Mouse (Mus musculus) forebrain, embryonic 10.5 days (tissue): ENCODE measurements at regions not wholly inside any gene's neighbourhood (a gene's known extent, or its start where the extent isn't known, plus 50 kb on each side); places are given as distances from the start of the nearest gene placed in this dataset.

Experiments used
- DNase-seq: peaks from one replicate; pipeline ENCODE4 v3.0.0-alpha.2; 2017; ENCODE audit warnings: low spot score; ENCODE audit errors: extremely low spot score
- H3K27ac ChIP-seq: fragments of 300-500 bp; sonication (generic); 2 replicates; pipeline ENCODE4 v1.5.1; 2016; ENCODE audit warnings: mild to moderate bottlenecking
- H3K27me3 ChIP-seq: fragments of 300-500 bp; sonication (generic); 2 replicates; pipeline ENCODE4 v1.6.1; 2016; ENCODE audit warnings: mild to moderate bottlenecking; ENCODE audit not compliant: poor library complexity, severe bottlenecking
- H3K36me3 ChIP-seq: fragments of 300-500 bp; sonication (generic); replicated peaks from 2 replicates; pipeline ENCODE4 v1.6.1; 2016; ENCODE audit warnings: mild to moderate bottlenecking, moderate library complexity
- H3K4me1 ChIP-seq: fragments of 300-500 bp; sonication (generic); 2 replicates; pipeline ENCODE4 v1.6.1; 2016
- H3K4me3 ChIP-seq: fragments of 300-500 bp; sonication (generic); 2 replicates; pipeline ENCODE4 v1.5.1; 2016; ENCODE audit warnings: mild to moderate bottlenecking, moderate library complexity
- H3K9me3 ChIP-seq: fragments of 300-500 bp; sonication (generic); 2 replicates; pipeline ENCODE4 v1.6.1; 2016; ENCODE audit warnings: mild to moderate bottlenecking, moderate library complexity
- WGBS: fragments of 180-500 bp; shearing (Covaris S2); methylation state at CpG from one replicate; pipeline ENCODE4 v1.1.7; 2016; 5-methylcytosine and 5-hydroxymethylcytosine counted together

- no peaks in the 10 kb centered on the region for H3K27me3 ChIP-seq
- no peak overlapping the region for H3K27ac ChIP-seq
- 83% methylated on average over 5 of the region's 5 CpGs for WGBS
- peaks cover 3% of the 10 kb centered on the region; the same call in 1 of the 2 replicates for H3K4me1 ChIP-seq
- DNase-seq, result no peak
- no peaks in the 10 kb centered on the region for H3K36me3 ChIP-seq
- H3K9me3 ChIP-seq, result no peaks in the 10 kb centered on the region
- H3K4me3 ChIP-seq, result no peak overlapping the region
Measured at GRCm38 (mm10) chr2:171242356-171242755, 510.7 kb downstream of the Dok5 start.

DNA sequence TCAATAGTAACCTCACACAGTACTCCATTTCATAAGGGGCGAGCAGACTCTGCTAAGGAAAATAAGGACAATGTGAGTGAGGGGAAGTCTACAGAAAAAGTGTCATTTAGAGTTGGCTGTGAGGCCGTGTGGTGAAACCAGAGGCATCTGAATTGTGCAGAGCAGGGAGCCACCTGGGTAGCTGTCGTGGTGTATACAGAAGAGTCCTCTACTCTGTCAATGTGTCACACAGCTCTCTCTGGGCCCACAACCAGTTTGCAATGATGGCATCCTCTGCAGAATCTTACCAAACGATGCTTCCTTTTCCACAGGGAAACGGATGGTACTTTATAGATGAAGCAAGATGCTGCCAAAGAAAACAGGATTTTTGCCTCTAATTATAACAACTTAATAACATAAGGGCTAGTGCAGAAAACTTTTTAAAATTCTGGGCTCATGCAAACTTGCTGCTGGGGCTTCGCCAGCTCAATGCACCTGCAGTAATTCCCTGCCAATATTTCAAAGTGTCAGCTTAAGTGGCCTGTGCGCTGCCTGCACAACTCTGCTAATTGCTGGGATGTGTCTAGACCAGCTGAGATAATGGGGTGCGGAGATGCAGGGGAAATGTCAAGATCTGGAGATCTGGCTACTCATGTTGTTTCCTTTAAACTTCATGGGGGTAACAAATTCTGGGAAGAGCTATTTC lies 505.8 kb downstream of the Dok5 start:
- DNase-seq, result no peak
- Histone ChIP-seq H3K4me1 (no peaks in the 10 kb centered on the region), H3K27me3 (no peaks in the 10 kb centered on the region), H3K9me3 (no peaks in the 10 kb centered on the region), H3K36me3 (no peaks in the 10 kb centered on the region), H3K4me3 (no peak overlapping the region), H3K27ac (no peak overlapping the region)
- 82% methylated on average over 8 of the region's 8 CpGs for WGBS

DNA sequence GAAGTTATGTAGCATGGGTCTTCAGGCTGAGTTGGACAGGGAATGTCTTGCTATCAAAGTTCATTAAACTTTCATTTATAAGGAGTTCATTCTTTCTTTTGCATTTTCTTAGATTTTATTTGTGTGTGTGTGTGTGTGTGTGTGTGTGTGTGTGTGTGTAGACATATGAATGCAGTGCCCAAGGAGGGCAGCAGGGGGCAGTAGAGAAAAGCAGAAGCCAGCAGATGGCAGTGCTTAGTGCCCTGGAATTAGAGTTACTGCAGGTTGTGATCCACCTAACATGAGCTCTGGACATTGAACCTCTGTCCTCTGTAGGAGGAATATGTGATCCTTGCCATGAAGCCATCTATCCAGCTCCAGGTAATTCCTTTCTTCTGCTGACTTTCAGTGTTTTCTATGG lies 501.2 kb downstream of the Dok5 start:
- Histone ChIP-seq H3K27ac (no peak overlapping the region), H3K4me1 (peaks cover 5% of the 10 kb centered on the region; the same call in 1 of the 2 replicates), H3K9me3 (no peaks in the 10 kb centered on the region), H3K36me3 (no peaks in the 10 kb centered on the region), H3K27me3 (no peaks in the 10 kb centered on the region), H3K4me3 (no peak overlapping the region)
- DNase-seq, result no peak

- WGBS, result 85% methylated on average over 7 of the region's 7 CpGs
- no peak overlapping the region for H3K4me3 ChIP-seq
- no peaks in the 10 kb centered on the region for H3K9me3 ChIP-seq
- no peak for DNase-seq
- H3K27ac ChIP-seq, result no peak overlapping the region
- no peaks in the 10 kb centered on the region for H3K36me3 ChIP-seq
- no peaks in the 10 kb centered on the region for H3K27me3 ChIP-seq
- peaks cover 5% of the 10 kb centered on the region; the same call in 1 of the 2 replicates for H3K4me1 ChIP-seq
Measured at GRCm38 (mm10) chr2:171231288-171232050, 499.9 kb downstream of the Dok5 start.

GRCm38 (mm10) chr2:171230536-171230935 lies 498.9 kb downstream of the Dok5 start:
- Histone ChIP-seq H3K4me1 (peaks cover 5% of the 10 kb centered on the region; the same call in 1 of the 2 replicates), H3K27ac (no peak overlapping the region), H3K36me3 (no peaks in the 10 kb centered on the region), H3K9me3 (no peaks in the 10 kb centered on the region), H3K4me3 (no peak overlapping the region), H3K27me3 (no peaks in the 10 kb centered on the region)
- WGBS, result 93% methylated on average over 12 of the region's 12 CpGs
- no peak for DNase-seq

- Histone ChIP-seq H3K4me1 (peaks cover 5% of the 10 kb centered on the region; the same call in 1 of the 2 replicates), H3K4me3 (no peak overlapping the region), H3K9me3 (no peaks in the 10 kb centered on the region), H3K27me3 (no peaks in the 10 kb centered on the region), H3K27ac (no peak overlapping the region), H3K36me3 (no peaks in the 10 kb centered on the region)
- DNase-seq, result no peak
- 61% methylated on average over 3 of the region's 3 CpGs for WGBS
Measured at GRCm38 (mm10) chr2:171228229-171228628, 496.6 kb downstream of the Dok5 start.

GRCm38 (mm10) chr2:171213792-171214191 lies 482.2 kb downstream of the Dok5 start:
- Histone ChIP-seq H3K4me3 (no peak overlapping the region), H3K4me1 (no peaks in the 10 kb centered on the region), H3K27ac (no peak overlapping the region), H3K27me3 (no peaks in the 10 kb centered on the region), H3K9me3 (no peaks in the 10 kb centered on the region), H3K36me3 (no peaks in the 10 kb centered on the region)
- no peak for DNase-seq
- WGBS, result 78% methylated on average over 6 of the region's 6 CpGs

DNA sequence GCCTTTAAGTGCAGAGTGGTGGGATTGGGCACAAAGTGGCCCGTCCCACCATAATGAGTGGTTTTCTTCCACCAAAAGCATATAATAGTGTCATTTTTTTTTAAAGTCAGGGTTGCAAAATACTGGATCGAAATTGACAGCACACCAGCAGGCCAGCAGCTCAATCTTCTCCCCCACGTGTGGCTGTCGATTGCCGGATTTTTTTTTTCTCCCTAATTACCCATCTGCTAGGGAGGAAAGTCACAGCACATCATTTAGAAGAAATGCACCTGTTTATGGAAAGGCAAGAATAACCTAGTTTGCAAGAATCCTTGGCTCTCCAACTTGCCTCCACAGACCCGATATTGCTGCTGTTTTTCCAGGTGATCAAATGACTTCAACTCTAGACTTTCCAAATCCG lies 464.9 kb downstream of the Dok5 start:
- peaks cover 7% of the 10 kb centered on the region; the same call in 1 of the 2 replicates for H3K9me3 ChIP-seq
- H3K27me3 ChIP-seq, result no peaks in the 10 kb centered on the region
- no peaks in the 10 kb centered on the region for H3K36me3 ChIP-seq
- H3K4me1 ChIP-seq, result no peaks in the 10 kb centered on the region
- DNase-seq, result no peak
- no peak overlapping the region for H3K4me3 ChIP-seq
- no peak overlapping the region for H3K27ac ChIP-seq
- 93% methylated on average over 7 of the region's 7 CpGs for WGBS

DNA sequence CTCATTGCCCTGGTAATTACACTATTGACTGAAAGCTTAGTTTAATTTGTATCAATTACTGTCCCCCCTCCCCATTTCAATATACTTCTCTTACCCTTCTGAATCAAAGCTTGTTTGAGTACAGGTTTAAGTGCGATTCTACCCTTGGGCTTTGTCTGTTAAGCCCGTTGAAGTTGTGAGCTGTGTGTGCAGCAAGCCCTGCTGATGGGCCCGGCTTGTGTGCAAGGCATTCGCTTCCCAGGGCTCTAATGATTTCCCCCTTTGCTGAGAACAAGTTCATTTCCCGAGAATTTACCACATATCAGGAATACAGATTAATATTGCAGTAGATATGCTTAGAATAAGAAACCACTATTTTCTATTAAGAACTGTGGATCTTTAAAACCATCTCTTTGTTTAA lies 460.6 kb downstream of the Dok5 start:
- no peaks in the 10 kb centered on the region for H3K4me1 ChIP-seq
- no peak overlapping the region for H3K4me3 ChIP-seq
- no peaks in the 10 kb centered on the region for H3K27me3 ChIP-seq
- no peaks in the 10 kb centered on the region for H3K36me3 ChIP-seq
- H3K9me3 ChIP-seq, result peaks cover 7% of the 10 kb centered on the region; the same call in 1 of the 2 replicates
- H3K27ac ChIP-seq, result no peak overlapping the region
- 74% methylated on average over 5 of the region's 5 CpGs for WGBS
- DNase-seq, result no peak
